Mouse (Mus musculus) fat pad, adult 2 months (tissue): ENCODE measurements around the gene Creb5.

Experiments used
- DNase-seq: peaks from one replicate; pipeline ENCODE4 v3.0.0-alpha.2; 2011; ENCODE audit warnings: low read depth, low spot score; ENCODE audit errors: extremely low read depth

The Creb5 gene

DNA sequence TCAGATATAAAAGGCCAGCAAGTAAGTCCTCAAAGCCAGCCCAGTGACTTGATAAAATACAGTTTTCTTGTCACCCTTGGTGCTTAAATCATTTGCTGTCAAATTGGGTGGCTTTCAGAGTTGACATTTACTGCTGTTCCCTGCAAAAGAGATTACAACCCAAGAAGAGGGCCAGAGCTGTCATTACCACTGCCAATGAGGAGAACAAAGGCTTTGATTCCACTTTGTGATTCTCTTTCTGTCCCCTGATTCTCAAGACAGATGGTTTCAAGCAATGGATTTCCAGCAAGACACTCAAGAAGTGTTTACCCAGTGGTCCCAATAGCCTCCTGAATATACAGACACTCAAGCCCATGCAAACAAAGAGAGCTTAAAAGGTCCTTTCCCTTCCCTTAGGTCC is 451.1 kb downstream of the Creb5 start:
- DNase-seq, result no peak

DNA sequence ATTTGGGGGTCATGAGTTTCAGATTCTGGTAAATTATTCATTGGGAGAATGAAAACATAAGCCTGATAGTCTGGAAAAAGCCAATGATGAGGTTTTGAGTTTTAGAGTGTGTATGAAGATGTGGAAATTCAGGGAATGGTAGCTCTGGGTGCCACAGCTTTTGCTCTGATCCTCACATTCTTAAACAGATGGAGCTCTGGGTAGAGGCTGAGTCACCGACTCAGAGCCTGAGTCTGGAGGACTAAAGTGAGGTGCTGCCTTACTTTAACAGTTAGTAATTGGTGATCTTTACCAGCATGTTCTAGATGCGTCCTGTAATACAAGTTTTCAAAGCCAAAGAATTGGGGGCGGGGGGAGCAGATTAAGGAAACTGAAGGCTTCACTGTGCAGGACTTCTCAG is 454.2 kb downstream of the Creb5 start:
- no peak for DNase-seq
